8 mouse cellular contexts compared by ENCODE assay signal in genomic region chr6:8509961-8510863, GRCm38 (mm10). TPM values are rescaled to one million over a fixed set of nuclear protein-coding genes. Genes with fewer than 3 reads are reported as not detected.
DNase-seq lines count a peak whose midpoint lies in the region; ATAC-seq lines count a peak whose summit lies in the region.

No protein-coding gene starts in this region.

- H3K4me2 ChIP-seq in liver, embryonic 12.5 days, result peak overlapping the region; percentile 94
- H3K4me2 ChIP-seq in neural tube, embryonic 13.5 days, result peak overlapping the region; percentile 80

- no peaks in the 10 kb centered on the region for H3K9me3 ChIP-seq in liver, embryonic 12.5 days (replicated peaks)
- H3K9me3 ChIP-seq in neural tube, embryonic 13.5 days, result no peaks in the 10 kb centered on the region

- peaks cover 25% of the 10 kb centered on the region for H3K4me1 ChIP-seq in liver, embryonic 12.5 days
- peaks cover 37% of the 10 kb centered on the region for H3K4me1 ChIP-seq in neural tube, embryonic 13.5 days (replicated peaks)

- peak overlapping the region; percentile 97 for H3K27ac ChIP-seq in liver, embryonic 12.5 days
- H3K27ac ChIP-seq in neural tube, embryonic 13.5 days (replicated peaks), result peak overlapping the region; percentile 99

- no peaks in the 10 kb centered on the region for H3K36me3 ChIP-seq in liver, embryonic 12.5 days
- H3K36me3 ChIP-seq in neural tube, embryonic 13.5 days, result no peaks in the 10 kb centered on the region

- peak overlapping the region; percentile 96 for H3K9ac ChIP-seq in liver, embryonic 12.5 days
- peak overlapping the region; percentile 98 for H3K9ac ChIP-seq in neural tube, embryonic 13.5 days

- H3K27me3 ChIP-seq in liver, embryonic 12.5 days (replicated peaks), result peaks cover 6% of the 10 kb centered on the region; the same call in 1 of the 2 replicates
- no peaks in the 10 kb centered on the region for H3K27me3 ChIP-seq in neural tube, embryonic 13.5 days

- peak overlapping the region; percentile 91 for H3K4me3 ChIP-seq in liver, embryonic 12.5 days
- peak overlapping the region; percentile 95 for H3K4me3 ChIP-seq in neural tube, embryonic 13.5 days

- under 1% methylated on average over 63 of the region's 73 CpGs for WGBS in liver, embryonic 12.5 days (ENCODE audit: insufficient replicate concordance)
- 1% methylated on average over 63 of the region's 73 CpGs for WGBS in neural tube, embryonic 13.5 days

- peak; percentile 5 for ATAC-seq in inflammation-experienced regulatory T-cells, adult 6 months
- peak; percentile 7 for ATAC-seq in liver, embryonic 12.5 days
- ATAC-seq in neural tube, embryonic 13.5 days (ENCODE audit: low read depth), result no peak; the same call in none of the 2 replicates

- peak; percentile 52 for DNase-seq in 416B (ENCODE audit: low read depth)
- peak; percentile 35 for DNase-seq in NIH3T3 (ENCODE audit: low read depth)
- peak; percentile 74 to 81 for DNase-seq in cerebellum, postnatal 25 days
- peak; percentile 20 for DNase-seq in gastrocnemius, postnatal 25 days
- DNase-seq in thymus, postnatal 25 days, result peak; percentile 64

RNA-seq across cellular contexts. Expression of gene Glcci1, which starts 0.8 kb away (rescaled TPM):
- 1 to 10 TPM; 4.3 to 5.6 TPM for total RNA-seq in gastrocnemius, postnatal 25 days (2021)
- polyA plus RNA-seq in inflammation-experienced regulatory T-cells, adult 6 months (2017; shearing (Covaris generic)), result 10 to 100 TPM; 24.8 to 33.6 (median 30.3) TPM
- polyA plus RNA-seq in liver, embryonic 12.5 days (2016; fragmentation: Nextera tagmentation; extraction: Ambion mirVana), result 1.6 and 1.8 TPM in 2 replicates
- 7.5 and 11.3 TPM in 2 replicates for polyA plus RNA-seq in neural tube, embryonic 13.5 days (2015; fragmentation: Nextera tagmentation; extraction: Ambion mirVana)

Comparison
In these comparisons a context has a peak if more than half of its experiments do, and no peak if none do; other contexts are left out.
1. DNase-seq: peak in every context shown above with its lines; median percentile 78 in cerebellum, postnatal 25 days; 64 in thymus, postnatal 25 days; 52 in 416B; 35 in NIH3T3; 20 in gastrocnemius, postnatal 25 days.